Mouse (Mus musculus): ENCODE results near the gene Thbs3.

Thbs3 gene

DNA sequence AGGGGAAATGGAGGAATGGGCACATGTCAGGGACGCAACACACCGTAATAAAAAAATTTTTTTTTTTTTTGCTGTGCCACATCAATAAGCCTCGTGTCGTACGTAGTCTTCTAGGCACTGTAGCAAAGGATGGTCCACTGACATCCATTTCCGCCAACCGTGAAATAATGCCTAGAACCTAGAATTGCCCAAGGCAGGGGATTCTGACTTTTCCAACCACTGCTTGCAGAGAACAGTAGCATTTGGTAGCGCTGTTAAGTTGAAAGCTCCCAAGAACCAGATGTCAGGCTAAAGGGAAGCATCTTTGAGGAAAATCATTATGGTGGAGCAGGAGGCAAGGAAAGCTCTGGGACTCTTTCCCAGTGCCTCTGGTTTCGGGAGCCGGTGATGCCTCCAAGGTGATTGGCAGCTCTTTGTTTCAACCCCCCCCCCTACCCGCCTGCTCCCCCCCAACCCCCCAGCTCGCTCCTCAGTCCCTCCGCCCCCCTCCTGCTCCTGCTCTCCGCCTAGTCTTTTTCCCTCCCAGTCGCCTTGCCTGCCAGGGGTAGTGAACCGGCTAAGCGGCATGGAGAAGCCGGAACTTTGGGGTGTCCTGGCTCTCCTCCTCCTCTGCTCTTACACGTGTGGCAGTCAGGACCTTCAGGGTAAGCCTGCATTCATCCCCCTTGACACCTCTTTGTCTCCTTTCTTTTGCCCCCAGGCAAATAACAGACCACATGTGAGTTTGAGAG is at the start of gene Thbs3:
Gene Thbs3, plus strand, starts transcription at position 500 of the 731 bp plus-strand sequence.
- DNase-seq (ENCODE audit: low spot score in 2 of 2): peak in 1 of 2 experiments; percentile 34

GRCm38 (mm10) chr3:89165268-89165870 is 49.6 kb upstream of the Thbs3 start:
- no peak for DNase-seq (ENCODE audit: low spot score in 2 of 2)

- DNase-seq (ENCODE audit: low spot score in 2 of 2): no peak
Measured at GRCm38 (mm10) chr3:89166945-89167344, 48.0 kb upstream of the Thbs3 start.

- DNase-seq (ENCODE audit: low spot score in 2 of 2): no peak
Measured at GRCm38 (mm10) chr3:89174844-89175243, 40.1 kb upstream of the Thbs3 start.

GRCm38 (mm10) chr3:89175544-89175943 is 39.4 kb upstream of the Thbs3 start:
- no peak for DNase-seq (ENCODE audit: low spot score in 2 of 2)

- DNase-seq (ENCODE audit: low spot score in 2 of 2): no peak
Measured at GRCm38 (mm10) chr3:89176421-89176820, 38.6 kb upstream of the Thbs3 start.

DNA sequence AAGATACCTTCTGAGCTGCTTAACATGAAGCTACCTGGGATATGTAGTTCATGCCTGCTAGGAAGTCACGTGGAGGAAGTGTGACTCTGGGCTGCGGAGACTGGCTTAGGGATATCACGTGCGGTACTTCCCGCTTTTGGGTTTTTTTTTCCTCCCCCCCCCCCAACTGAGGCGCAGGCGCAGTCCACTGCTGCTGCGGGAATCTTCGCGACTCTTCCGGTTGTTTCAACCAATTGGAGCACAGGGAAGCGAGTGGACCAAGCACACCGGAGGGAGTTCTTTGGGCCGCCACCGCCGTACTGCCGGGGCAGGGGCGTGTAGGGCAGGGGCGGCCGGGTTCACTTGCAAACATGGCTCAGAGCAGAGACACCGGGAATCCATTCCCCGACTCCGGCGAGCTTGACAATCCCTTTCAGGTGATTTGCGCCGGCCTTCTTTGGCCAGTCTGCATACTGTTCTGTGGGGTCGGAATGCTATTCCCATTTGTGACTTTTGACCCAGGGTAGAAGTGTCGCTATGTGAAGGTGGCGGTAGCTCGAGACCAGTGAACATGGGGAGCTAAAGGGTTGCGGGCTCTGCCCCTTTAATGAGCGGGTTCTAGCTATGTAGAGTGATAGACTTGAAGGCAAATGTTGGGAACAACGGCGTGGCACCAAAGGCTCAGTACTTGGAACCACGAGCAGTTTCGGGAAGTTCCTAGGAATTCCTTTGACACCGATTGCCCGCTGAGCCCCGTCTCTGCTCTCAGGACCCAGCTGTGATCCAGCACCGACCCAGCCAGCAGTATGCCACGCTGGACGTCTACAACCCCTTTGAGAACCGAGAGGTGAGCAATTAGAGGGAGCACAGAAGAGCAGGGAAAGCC is 37.5 kb upstream of the Thbs3 start, which contains the start of gene Scamp3:
Gene Scamp3, plus strand, starts transcription at position 232 of the 865 bp plus-strand sequence.
- peak; percentile 81 to 85 for DNase-seq (ENCODE audit: low spot score in 2 of 2)

GRCm38 (mm10) chr3:89178107-89178385 is 36.9 kb upstream of the Thbs3 start:
- DNase-seq (ENCODE audit: low spot score in 2 of 2): no peak

GRCm38 (mm10) chr3:89179056-89179455 is 35.9 kb upstream of the Thbs3 start:
- DNase-seq (ENCODE audit: low spot score in 2 of 2): no peak

GRCm38 (mm10) chr3:89181749-89182500 is 33.1 kb upstream of the Thbs3 start:
- DNase-seq (ENCODE audit: low spot score in 2 of 2): no peak

GRCm38 (mm10) chr3:89182531-89183057 is 32.4 kb upstream of the Thbs3 start:
- no peak for DNase-seq (ENCODE audit: low spot score in 2 of 2)

DNA sequence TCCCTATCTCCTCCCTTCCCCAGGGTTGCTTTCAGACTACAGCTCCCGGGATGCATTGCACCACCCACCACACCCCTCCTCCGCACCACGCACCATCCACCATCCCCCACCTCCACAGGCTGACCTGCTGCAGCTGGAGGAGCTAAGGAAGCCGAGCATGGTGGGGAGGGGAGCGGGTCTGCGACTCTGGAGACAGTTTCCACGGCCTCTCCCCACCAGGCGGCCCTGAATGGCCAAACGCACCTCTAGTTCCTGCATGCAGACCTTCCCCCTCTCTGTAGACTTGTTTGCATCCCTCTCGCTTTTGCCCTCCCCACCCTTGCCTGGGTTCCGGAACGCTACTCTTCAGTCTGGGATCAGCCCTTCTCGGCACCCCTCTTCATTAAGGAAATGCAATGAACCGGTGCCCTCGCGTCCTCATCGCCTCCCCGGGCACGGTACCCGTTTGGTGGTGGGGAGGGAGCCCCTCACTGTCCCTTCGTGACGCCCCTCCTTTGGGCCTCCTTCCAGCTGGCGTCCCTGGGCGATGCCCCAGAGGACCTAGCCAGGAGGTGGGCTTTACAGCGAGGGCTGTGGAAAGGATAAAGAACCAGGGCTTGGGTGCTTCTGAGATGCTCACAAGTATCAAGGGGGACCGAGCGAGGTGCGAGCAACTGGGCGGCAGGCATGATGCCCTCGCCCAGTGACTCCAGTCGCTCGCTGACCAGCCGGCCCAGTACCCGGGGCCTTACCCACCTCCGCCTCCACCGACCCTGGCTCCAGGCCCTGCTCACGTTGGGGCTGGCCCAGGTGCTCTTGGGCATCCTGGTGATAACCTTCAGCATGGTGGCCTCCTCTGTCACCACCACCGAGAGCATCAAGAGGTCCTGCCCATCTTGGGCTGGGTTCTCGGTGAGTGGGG is 31.7 kb upstream of the Thbs3 start, which contains the start of gene Fam189b:
Gene Fam189b, plus strand, starts transcription at position 86 of the 901 bp plus-strand sequence.
- peak; percentile 88 to 89 for DNase-seq (ENCODE audit: low spot score in 2 of 2)

GRCm38 (mm10) chr3:89183959-89184315 is 31.0 kb upstream of the Thbs3 start:
- DNase-seq (ENCODE audit: low spot score in 2 of 2): no peak

DNA sequence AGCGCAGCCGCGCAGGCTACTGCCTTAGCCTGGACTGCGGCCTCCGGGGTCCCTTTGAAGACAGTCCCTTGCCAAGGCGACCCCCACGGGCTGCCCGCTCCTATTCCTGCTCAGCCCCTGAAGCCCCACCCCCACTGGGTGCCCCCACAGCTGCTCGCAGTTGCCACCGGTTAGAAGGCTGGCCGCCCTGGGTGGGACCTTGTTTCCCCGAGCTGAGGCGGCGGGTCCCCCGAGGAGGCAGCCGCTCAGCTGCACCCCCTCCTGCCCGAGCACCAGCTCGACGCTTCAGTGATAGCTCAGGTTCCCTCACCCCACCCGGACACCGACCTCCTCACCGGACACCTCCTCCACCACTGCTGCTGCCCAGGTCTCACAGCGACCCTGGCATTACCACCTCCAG is 27.8 kb upstream of the Thbs3 start:
- no peak for DNase-seq (ENCODE audit: low spot score in 2 of 2)

- DNase-seq (ENCODE audit: low spot score in 2 of 2): no peak
Measured at GRCm38 (mm10) chr3:89187690-89188477, 27.1 kb upstream of the Thbs3 start.

- DNase-seq (ENCODE audit: low spot score in 2 of 2): no peak
Measured at GRCm38 (mm10) chr3:89188478-89188875, 26.5 kb upstream of the Thbs3 start.

DNA sequence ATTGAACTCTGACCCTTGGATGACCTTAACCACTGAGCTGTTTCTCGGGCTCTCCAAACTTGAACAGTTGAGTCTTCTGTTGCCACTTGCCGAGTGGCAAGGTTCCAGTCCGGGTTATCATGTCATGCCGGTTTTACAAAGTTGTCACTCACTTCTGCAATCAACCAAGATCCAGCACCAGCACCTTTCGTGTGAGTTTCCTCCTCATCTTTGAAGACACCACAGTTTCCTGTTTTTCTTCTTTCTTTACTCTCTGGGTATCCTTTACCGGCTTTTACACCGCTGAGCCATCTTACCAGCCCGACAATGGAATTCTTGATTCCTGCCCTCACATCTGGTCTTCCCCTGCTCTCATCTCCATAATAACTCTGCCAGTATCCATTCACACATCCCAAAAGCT is 24.5 kb upstream of the Thbs3 start:
- DNase-seq (ENCODE audit: low spot score in 2 of 2): no peak

DNA sequence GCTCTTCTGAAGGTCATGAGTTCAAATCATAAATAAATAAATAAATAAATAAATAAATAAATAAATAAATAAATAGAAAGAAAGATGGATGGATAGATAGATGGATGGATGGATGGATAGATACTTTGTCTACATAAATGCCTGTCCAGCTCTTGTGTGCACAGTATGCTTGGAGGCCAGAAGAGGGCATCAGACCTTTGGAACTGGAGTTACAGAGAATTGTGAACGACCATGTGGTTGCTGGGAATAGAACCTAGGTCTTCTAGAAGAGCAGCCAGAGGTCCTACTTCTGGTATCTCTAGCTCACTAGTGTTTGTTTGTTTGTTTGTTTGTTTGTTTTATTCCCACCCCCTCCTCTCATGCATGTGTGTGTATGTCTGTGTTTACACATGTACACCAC is 21.6 kb upstream of the Thbs3 start:
- no peak for DNase-seq (ENCODE audit: low spot score in 2 of 2)

GRCm38 (mm10) chr3:89193853-89194252 is 21.1 kb upstream of the Thbs3 start:
- no peak for DNase-seq (ENCODE audit: low spot score in 2 of 2)
